Mouse (Mus musculus): ENCODE results near the gene Zcchc24. TPM values are rescaled to one million over a fixed set of nuclear protein-coding genes. Genes with fewer than 3 reads are reported as not detected.

The Zcchc24 gene
- polyA plus RNA-seq, 1 experiment from 2014 or later, result 19.5 TPM

DNA sequence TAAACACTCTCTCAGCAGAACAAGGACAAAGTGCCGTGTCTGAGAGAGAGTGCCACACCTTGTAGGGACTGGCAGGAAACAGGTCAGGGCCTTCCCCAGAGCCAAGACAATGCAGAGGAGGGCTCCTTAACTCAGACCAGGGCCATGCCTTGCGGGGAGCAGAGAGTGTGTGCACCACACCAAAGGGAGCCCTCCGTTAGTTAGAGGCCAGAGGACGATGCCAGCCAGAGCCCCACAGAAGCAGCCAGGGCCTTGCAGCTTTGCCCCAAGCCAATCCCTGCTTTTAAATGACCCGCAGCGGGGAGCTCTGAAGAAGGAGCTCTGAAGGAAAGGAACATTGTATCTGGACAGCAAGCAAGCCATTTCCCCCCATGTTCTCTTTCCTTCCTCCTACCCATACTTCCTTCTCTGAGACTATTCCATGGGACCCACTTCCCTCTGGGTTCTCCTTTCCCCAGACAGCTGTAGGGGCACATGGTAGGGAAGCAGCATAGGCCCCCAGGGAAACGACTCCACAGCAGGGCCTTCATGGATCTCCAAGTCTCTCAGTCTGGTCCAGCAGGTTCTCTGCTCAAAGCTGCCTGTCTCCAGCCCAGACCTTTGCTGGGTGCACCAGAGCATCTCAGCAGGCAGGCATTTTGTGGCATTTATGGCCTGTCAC is 105.1 kb downstream of the Zcchc24 start:
- Histone ChIP-seq H3K4me3 (ENCODE audit: low read length) (no peak overlapping the region), H3K9ac (ENCODE audit: low read length) (peak overlapping the region; percentile 44), H3K4me2 (ENCODE audit: low read depth, low read length) (no peak overlapping the region), H3K27me3 (ENCODE audit: control insufficient read depth, insufficient read depth, low read length) (no peaks in the 10 kb centered on the region), H3K4me1 (ENCODE audit: control insufficient read depth, insufficient read depth, low read length) (peaks cover 33% of the 10 kb centered on the region), H3K27ac (ENCODE audit: low read length) (peak overlapping the region; percentile 52), H3K9me3 (replicated peaks; ENCODE audit: control insufficient read depth, low read length) (no peaks in the 10 kb centered on the region), H3K36me3 (ENCODE audit: control insufficient read depth, insufficient read depth) (peaks cover 45% of the 10 kb centered on the region)
- WGBS, result 81% methylated on average over 7 of the region's 7 CpGs
- ATAC-seq (replicated peaks; ENCODE audit: extremely low read depth, insufficient read depth, low FRiP score), result no peak

Other genes with a start within 250 kb of the Zcchc24 start
- gene Ppif, start 74.9 kb downstream of the Zcchc24 start, polyA plus RNA-seq (2015; fragmentation: Nextera tagmentation; extraction: Ambion mirVana), result 118 and 121 TPM in 2 replicates
- gene Anxa11, start 73.1 kb upstream of the Zcchc24 start, polyA plus RNA-seq (2015; fragmentation: Nextera tagmentation; extraction: Ambion mirVana), result 33.9 and 38.1 TPM in 2 replicates
- 0.38 and 0.40 TPM in 2 replicates for gene Plac9a, start 134.1 kb upstream of the Zcchc24 start, polyA plus RNA-seq (2015; fragmentation: Nextera tagmentation; extraction: Ambion mirVana)
- gene Tmem254a, start 158.6 kb upstream of the Zcchc24 start, polyA plus RNA-seq (2015; fragmentation: Nextera tagmentation; extraction: Ambion mirVana), result 2.2 and 3.3 TPM in 2 replicates
- gene Cphx1, start 169.3 kb upstream of the Zcchc24 start, polyA plus RNA-seq (2015; fragmentation: Nextera tagmentation; extraction: Ambion mirVana), result not detected in 2 replicates
- gene Duxbl1, start 209.5 kb upstream of the Zcchc24 start, polyA plus RNA-seq (2015; fragmentation: Nextera tagmentation; extraction: Ambion mirVana), result 0.35 and 0.45 TPM in 2 replicates